Mouse (Mus musculus) gonadal fat pad, adult 2 months (tissue): ENCODE results near the gene Slc22a2. TPM values are rescaled to one million over a fixed set of nuclear protein-coding genes. Genes with fewer than 3 reads are reported as not detected.
"Not testable (repeated sequence)": the region's sequence is repeated elsewhere in the genome, so short reads cannot be mapped to it uniquely, and the experiment has no call there.

Experiments
- DNase-seq: peaks from one replicate; pipeline ENCODE4 v3.0.0-alpha.2; 2012; ENCODE audit warnings: low read depth
- polyA plus RNA-seq: library from polyadenylated mRNA; depleted of rRNA; stranded (reverse); fragments of >200 nt; gene quantifications from 2 replicates; pipeline ENCODE4 v1.2.3, GENCODE M21; 2012

The Slc22a2 gene
- polyA plus RNA-seq, 1 experiment: 0.92 TPM

DNA sequence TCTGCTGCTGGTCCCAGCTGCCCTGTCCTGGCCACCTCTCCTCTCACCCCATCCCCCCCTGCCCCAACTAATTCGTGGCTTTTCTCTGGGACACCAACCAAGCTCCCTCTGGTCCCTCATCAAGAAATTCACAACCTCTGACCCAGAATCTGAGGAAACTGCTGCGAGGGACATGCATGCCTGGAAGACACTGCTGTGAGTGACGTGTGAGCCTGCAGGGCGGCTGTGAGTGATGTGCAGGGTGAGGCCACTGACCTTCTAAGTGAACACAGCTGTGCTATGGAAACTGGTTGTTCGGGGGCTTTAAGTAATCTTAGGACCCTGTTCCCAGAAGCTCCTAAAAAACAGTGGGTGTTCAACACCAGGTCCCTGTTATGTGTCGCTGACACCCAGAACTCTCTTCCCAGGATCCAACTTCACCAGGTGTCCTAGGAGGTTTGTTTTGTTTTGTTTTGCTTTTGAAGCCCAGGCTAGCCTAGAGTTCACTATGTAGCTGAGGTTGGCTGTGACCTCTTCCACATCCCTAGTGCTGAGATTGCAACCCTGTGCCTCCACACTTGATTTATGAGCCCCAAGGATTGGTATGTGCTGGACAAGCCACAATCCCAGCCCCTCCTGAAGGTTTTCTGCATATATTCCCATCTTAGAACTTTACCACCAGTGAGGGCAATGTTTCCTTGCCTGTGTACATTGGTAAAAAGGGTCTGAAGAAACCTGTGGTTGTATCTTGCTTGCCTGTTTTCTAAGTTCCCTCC is 47.2 kb downstream of the Slc22a2 start:
- DNase-seq: no peak

DNA sequence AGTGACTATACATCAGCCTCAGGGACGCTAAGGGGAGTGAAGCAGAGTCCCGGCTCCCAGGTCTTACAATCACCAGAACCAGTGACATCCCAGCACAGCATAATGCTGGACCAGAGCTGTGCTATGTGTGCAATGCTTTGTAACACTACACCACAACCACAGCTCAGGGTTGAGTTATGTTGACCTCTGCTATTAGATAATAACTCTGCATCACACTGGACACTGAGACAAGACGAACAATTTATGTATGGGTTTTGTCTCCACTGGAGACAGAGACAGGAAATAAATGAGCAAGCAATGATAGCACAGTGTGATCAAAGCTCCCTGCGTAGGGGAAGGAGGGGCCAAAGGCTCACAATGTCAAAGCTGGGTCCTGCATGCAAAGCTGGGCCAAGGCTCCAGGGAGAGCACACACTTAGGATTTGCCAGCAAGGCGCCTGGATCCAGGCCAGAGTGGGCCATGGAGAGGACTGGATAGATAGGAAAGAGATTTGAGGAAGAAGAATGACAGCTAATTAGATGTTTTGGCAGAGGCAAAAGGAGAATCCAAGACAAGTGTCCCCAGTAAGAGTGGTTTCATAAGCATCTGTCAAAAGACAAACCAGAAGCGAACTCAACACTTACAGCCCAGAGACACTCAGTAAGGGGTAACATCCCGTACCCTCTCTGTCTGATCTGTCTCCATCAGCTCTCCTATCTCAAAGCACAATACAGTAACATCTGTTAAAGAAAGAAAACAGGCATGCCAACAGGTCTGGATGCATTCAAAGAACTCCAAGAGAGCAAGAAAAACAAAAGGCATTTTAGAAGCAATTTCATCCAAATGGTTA is 48.1 kb downstream of the Slc22a2 start:
- no peak for DNase-seq

DNA sequence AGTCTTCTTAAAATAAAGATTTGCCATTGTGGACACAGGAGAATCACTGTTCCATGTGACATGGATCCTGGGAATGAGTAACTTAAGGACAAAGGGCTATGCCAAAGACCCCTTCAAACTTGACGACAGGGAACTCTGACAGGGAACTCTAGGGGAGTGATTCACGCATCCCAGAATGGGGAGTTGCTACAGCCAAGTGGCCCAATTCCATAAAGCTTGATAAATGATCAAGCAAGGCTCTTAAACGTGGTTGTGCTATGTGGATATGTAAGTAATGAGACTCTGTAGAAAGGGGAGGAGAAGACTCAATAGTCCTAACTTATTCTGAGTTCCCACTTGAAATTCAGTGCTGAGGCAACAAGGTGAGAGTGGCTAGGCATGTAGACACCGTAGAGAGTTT is 50.9 kb downstream of the Slc22a2 start:
- no peak for DNase-seq

DNA sequence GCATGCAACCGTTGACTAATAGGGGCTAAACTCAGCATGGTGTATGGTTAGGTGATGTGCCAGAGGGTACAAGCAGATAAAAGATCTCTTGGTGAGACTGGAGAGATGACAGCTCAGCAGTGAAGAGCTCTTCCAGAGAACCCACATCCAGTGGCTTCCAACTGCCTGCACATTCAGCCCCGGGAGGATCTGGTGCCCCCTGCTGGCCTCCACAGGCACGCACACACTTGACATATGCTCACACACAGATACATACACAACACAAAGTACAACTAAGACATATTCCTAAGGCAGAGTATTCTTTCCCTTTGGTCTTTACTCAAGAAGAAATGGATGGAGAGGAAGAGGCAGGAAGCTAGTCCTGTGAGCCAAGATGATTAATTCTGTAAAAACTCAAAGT is 55.7 kb downstream of the Slc22a2 start:
- no peak for DNase-seq

DNA sequence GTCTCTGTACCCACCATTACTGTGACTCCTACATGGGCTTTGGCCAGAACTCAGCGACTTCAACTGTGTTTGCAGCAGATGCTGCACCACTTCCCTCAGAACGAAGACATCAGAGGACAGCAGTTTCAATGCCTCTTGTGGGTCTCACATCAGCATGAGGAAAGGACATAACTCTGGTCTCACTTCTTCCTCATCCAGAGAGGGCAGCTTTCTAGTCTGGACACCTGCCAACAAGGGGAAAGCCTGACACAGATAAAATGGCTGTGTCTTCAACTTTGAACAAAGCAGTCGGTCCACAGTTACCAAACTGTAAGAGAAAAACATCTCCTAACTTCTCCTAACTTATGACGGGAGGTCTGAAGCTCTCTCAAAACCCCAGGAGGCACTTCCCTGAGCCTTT is 57.2 kb downstream of the Slc22a2 start:
- no peak for DNase-seq

DNA sequence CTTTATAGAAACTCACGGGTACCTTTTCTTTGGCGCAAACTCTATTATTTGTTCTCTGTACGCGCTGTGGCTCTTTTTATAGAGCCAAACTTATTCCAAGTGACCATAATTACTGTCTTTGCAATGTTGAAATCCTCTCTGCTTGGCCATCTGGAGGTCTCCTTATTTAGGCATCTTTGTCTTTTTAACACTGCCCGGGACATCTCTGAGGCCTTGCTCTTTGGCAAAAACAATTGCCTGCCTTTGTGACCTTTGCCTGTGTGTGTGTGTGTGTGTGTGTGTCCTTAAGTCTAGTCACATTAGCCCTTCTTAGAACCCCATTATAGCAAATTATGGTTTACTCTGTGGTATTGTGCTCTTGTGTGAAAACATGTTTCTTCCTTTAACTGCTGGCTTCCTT is 61.5 kb downstream of the Slc22a2 start:
- DNase-seq: no peak

DNA sequence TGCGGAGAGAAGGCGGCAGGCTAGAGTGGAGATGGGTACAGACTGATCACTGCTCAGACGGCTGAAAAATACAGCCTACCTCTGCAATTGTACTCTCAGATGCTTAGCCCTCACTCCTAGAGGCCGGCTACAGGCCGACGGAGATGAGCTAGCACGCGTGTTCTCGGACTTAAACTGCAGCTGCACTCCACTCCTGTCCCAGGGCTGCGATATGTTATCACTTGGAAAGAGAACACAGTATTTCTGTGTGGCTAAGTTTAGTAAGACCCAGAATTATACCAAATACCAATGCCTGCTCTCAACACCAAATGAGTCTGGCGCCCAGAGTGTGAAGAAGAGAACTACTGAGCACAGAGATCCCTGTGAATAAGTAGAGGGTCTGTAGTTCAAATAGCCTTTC is 68.7 kb downstream of the Slc22a2 start:
- DNase-seq: no peak

DNA sequence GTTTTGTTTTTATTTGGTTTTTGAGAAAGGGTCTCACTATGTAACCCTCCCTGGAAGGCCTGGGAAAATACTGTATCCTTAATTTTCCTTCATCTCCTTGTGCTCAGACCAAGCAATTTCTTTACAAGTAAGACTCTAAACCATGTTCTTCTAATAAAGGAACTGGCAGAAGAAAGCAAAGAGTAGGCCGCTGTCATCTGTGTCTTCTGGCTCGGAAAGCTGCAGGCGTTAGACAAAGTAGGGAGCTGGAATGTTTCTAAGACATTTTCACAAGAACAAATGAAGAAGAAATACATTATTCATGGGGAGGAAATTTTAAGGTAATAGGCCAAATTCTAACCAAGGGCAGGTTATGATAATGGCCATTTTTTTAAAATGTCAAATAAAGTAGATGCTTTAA is 70.1 kb downstream of the Slc22a2 start:
- DNase-seq: no peak

DNA sequence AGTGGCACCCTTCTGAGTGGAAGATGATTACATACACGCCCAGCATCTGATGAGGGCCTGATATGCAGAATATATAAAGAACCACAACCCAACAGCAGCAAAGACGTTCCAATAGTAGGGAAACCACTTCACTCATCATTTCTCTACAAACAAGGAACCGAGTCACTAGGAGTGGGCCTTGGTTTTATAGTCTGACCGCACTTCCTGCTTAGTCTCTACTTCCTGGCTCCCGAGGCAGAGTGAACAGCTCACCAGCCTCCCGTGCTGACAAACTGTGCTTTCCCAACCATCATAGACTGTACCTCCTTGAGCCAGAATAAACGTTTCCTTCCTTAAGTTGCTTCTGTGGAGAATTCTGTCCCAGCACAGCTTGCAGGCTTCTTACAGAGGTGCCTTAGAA is 71.9 kb downstream of the Slc22a2 start:
- no peak for DNase-seq

DNA sequence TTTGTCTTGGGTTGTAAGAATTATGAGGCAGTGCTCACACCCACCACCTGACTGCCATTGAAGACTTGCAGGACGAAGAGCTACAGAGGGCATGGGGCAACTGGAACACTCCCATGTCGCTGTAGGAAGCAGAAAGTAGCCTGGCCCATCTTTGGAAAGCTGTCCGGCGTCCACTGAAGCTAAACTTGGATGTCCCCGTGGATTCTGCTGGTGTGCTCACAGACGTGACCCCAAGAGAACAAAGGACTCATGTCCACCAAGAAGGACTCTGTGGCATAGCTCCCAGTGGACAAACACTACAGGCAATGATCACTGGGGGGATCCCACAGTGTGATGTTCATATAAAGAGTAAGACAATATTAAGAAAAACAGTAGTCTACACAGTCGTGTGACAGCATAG is 74.9 kb downstream of the Slc22a2 start:
- no peak for DNase-seq

DNA sequence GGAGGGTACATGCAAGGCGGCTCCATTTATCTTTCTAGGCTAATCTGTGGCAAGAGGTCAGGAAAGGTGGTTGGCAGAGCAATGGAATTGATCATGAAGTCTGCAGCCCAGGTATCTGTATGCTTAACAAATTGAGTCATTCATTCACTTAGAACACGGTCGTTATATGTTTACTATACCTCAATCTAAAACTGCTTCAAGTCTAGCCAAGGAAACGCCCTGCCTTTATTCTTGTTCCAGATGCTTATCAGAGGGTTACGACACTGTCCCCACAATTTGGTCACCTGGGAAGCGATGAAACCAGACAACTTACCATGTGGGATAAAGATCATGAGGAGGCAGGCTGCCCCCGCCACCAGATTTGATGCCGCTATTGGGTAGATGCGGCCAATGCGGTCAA is 75.3 kb downstream of the Slc22a2 start:
- DNase-seq: no peak

DNA sequence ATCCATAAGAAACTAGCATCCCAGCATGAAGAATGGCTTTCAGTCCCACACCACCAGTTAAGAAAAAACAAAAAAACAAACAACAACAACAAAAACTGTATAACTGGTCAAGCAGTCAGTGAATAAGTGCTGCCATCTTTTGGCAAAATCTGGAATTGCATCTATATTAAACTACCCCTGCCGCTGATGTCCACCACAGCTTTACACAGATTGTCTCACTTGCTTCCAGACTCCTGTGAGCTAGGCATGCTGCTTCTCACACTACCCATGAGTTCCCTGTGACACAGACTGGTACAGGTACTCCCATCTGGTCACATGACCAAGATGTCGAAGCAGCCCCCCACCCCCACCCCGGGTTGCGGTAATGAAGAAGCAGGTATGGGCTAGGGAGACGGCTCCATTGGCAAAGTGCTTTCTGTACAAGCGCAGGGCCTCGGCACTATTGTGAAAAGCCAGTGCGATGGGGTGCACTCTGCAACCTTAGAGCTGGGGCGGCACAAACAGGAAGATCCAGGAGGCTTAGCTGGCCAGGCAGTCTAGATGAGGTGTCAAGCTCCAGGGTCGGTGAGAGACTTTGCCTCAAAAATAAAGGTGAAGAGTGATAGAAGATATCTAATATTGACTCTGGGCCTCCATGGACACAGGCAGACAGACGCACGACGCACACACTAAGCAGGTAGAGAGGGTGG is 76.8 kb downstream of the Slc22a2 start:
- no peak for DNase-seq

DNA sequence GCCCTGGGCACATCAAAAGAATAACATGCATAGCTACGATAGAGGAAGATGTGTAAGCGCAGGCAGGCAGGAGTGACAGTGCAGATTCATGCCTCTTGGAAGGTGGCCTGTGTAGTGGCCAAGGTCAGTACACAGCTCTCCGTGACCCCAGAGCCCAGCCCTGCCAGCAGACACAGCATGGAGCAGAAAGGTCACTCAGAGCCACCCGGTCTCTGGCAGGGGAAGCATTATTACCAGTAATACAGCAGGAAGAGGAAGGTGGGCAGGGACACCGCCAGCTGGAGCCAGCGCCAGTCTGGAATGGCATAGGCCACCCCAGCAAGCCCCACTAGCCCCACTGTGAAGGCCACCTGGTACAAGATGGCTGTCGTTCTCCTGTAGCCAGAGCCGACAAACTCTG is 80.2 kb downstream of the Slc22a2 start:
- DNase-seq: no peak

DNA sequence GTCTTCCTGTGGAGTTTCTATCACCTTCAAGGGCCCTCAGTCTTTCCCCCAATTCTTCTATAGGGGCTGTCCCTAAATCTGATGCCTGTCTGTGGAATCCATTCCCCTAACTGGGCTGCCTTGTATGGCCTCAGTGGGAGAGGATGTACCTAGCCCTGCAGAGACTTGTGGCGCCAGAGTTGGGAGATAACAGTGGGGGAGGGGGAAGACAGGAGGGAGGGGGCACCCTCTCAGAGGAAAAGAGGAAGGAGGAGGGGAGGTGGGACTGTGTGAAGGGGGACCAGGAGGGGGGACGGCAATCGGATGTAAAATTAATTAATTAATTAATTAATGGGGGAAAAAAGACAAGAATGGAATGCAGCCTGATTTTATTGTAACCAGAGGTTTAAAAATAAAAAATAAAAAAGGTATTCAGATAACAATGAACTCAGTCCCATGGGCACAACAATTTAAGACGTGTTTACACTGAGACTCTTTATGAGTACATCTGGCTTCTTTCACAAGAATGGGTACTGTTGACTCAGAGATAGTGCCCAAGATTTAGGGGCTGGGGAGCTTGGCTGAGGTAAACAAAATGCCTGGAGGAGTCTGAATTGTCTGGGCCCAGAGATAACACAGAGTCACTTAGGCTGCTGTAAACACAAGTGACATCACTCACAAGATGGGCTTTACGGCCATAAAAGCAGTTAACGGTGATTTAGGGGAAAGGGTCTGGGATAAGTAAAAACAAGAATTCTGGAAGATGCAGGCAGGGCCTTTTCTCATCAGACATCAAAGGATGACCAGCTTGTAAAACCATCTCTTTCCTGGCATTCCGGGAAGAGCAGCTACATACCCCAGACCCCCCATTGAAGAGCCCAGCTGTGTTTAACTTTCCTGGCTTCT is 84.8 kb downstream of the Slc22a2 start:
- no peak for DNase-seq

DNA sequence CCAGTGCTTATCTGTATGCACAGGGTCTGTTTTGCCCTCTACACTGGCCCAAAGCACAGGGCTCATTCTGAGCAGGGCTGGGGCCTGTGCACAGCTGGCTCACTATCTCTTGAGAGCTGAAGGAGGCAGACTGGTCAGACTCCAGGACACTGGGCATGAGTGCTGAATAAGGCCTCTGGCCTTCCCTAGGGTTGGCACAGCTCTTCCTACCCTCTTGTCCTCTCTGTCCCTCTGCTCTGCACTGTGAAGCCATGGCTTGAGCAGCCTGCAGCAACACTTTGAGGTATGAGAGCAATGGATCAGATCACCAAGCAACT is 85.4 kb downstream of the Slc22a2 start:
- DNase-seq: no peak

DNA sequence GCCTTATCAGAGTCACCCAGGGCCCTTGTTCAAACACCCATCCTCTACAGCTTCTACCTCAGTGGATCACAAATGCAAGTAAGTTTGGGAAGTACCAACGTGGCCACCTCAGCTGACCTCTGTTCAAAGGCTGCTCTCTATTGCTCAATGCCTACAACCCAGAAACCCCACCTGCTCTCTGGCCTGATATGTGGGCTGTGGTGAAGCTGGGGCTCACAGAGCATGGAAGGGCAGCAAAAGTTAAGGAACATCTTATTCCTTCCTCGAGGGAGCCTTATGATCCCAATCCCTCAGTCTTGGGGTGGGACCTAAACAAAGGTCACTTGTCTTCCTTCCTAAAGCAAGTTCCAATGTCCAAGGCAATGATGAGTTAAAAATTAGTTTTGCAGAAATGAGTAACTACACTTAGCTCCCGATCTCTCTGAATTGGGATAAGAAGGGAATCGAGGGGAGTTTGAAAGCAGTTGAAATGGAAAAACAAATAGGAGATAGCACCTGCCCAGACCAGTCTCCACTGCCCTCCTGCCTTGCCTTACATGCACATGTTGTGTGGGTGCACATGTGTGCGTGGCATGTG is 87.2 kb downstream of the Slc22a2 start:
- no peak for DNase-seq

DNA sequence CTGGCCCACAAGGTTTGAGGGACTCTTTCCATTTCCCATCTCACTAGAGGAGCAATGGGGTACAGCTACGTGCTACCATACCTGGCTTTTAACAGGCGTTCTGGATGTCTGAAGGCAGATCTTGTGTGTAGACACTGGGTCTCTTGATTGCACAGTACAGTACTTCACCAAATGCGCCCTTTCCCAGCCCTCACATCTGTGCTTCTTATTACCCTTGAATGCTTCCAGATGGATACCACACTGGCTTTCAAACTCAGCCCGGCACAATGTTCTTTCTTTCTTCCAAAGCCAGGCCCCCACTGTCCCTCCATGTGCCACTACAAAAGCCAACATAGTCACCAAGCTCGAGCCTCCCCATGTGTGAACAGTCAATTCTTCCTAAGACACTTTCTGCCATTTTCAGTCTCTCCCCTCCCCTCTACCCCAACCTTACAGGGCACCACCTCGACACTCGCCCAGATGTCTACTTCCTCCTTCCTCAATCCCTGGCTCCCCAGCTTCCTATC is 88.4 kb downstream of the Slc22a2 start:
- no peak for DNase-seq

DNA sequence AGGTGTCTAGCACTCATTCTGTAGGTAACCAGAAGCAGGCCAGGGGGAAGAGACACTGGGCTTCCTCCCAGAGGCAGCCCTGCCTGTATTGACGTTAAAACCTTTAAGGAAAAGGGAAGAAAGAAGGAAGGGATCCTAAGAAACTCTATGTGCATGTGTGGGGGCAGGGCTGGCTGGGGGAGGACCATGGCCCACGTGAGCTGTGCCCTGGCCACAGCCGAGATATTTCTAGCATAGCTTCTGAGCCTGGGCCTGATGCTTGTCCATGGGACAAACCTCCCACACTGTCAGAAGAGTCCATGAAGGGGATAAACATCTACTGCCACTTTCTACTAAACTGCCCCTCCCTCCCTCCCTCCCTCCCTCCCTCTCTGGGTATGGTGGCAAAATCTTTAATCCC is 89.9 kb downstream of the Slc22a2 start:
- DNase-seq: no peak

DNA sequence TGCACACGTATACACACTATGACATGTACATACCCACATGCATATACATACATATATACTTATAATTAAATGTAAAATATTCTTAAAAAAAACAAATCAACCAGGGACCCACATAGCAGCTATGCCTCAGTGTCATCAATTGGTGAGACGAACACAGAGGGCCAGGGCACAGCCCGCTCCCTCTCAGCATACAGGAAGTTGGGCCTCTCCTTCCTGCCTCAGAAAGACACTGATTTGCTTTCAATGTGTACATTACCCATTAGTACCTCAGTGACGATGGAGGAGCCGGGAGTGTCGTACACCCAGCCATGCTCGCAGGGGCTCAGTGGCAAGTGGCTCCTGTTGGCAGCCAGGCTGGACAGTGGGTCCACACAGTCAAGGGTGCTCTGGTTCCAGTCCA is 91.0 kb downstream of the Slc22a2 start:
- not testable (repeated sequence) for DNase-seq

DNA sequence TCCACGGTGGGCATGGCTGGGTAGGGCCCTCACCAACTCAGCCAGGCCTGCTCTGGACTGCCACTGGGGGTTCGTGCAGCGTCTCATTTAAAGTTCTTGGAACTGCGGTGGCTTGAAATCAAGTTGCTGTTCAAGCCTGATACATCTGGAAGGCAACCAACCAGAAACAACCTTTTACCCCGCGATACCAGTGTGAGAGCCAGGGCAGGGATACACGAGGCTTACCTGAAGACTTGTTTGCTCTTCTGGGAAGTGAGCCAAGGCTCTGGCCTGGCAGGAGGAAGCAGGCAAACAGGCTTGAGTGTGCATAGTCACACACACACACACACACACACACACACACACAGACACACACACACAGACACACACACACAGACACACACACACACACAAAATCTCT is 91.7 kb downstream of the Slc22a2 start, which contains the start of gene Slc22a1:
Gene Slc22a1 (minus strand): TSS at position 184 of the 400 bp plus-strand sequence.
- peak; percentile 40 for DNase-seq

DNA sequence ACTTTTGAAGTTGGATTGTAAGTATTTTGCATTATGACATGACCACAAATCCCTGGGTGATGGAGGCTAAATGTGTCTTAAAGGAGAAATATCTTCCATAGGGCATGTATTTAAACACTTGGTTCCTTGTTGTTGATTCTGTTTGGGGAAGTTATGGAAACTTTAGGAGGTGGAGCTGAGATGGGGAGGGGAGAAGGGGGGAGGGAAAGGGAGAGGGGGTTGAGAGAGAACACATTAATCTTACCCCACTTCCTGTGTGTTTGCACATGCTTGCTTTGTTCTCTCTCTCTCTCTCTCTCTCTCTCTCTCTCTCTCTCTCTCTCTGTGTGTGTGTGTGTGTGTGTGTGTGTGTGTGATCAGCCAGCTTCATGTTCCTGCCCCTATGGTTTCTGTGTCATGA is 93.2 kb downstream of the Slc22a2 start:
- DNase-seq: no peak
